Mouse (Mus musculus) lung, embryonic 14.5 days (tissue): ENCODE measurements at regions not wholly inside any gene's neighbourhood (a gene's known extent, or its start where the extent isn't known, plus 50 kb on each side); places are given as distances from the start of the nearest gene placed in this dataset.
A peak's percentile ranks its signal among the peaks of the same experiment; 100 is the strongest.

Experiments
- ATAC-seq: fragments of 200-750 bp; cut with Nextera tagmentation; 2 replicates; pipeline ENCODE4 v1.8.0; 2017; ENCODE audit warnings: mild to moderate bottlenecking, moderate TSS enrichment, moderate library complexity; ENCODE audit not compliant: insufficient read depth
- DNase-seq: peaks from one replicate; pipeline ENCODE4 v3.0.0-alpha.2; 2015
- H3K27ac ChIP-seq: fragments of 300-500 bp; sonication (generic); 2 replicates; pipeline ENCODE4 v1.5.1; 2014; ENCODE audit warnings: low read depth, mild to moderate bottlenecking, moderate library complexity
- H3K27me3 ChIP-seq: fragments of 300-500 bp; sonication (generic); 2 replicates; pipeline ENCODE4 v1.6.1; 2014; ENCODE audit warnings: low read length, control low read depth; ENCODE audit not compliant: insufficient read depth
- H3K36me3 ChIP-seq: fragments of 300-500 bp; sonication (generic); 2 replicates; pipeline ENCODE4 v1.6.1; 2014; ENCODE audit warnings: control low read depth; ENCODE audit not compliant: insufficient read depth
- H3K4me1 ChIP-seq: fragments of 300-500 bp; sonication (generic); 2 replicates; pipeline ENCODE4 v1.6.1; 2014; ENCODE audit warnings: antibody characterized with exemption, control low read depth; ENCODE audit not compliant: insufficient read depth
- H3K4me2 ChIP-seq: fragments of 300-500 bp; sonication (generic); 2 replicates; pipeline ENCODE4 v1.6.1; 2014; ENCODE audit warnings: mild to moderate bottlenecking
- H3K4me3 ChIP-seq: fragments of 300-500 bp; sonication (generic); 2 replicates; pipeline ENCODE4 v1.5.1; 2014; ENCODE audit warnings: low read depth, low read length
- H3K9ac ChIP-seq: fragments of 300-500 bp; sonication (generic); 2 replicates; pipeline ENCODE4 v1.6.1; 2014
- H3K9me3 ChIP-seq: fragments of 300-500 bp; sonication (generic); 2 replicates; pipeline ENCODE4 v1.6.1; 2016; ENCODE audit warnings: low read depth, low read length, control low read depth
- CTCF ChIP-seq: IDR thresholded peaks from 2 replicates; pipeline ENCODE4 v1.5.1; 2016; ENCODE audit warnings: antibody characterized with exemption, low read depth
- WGBS: fragments of 180-500 bp; shearing (Covaris S2); extraction: QIAGEN DNeasy Blood & Tissue Kit; methylation state at CpG from one replicate; pipeline ENCODE4 v1.1.7; 2014; 5-methylcytosine and 5-hydroxymethylcytosine counted together

DNA sequence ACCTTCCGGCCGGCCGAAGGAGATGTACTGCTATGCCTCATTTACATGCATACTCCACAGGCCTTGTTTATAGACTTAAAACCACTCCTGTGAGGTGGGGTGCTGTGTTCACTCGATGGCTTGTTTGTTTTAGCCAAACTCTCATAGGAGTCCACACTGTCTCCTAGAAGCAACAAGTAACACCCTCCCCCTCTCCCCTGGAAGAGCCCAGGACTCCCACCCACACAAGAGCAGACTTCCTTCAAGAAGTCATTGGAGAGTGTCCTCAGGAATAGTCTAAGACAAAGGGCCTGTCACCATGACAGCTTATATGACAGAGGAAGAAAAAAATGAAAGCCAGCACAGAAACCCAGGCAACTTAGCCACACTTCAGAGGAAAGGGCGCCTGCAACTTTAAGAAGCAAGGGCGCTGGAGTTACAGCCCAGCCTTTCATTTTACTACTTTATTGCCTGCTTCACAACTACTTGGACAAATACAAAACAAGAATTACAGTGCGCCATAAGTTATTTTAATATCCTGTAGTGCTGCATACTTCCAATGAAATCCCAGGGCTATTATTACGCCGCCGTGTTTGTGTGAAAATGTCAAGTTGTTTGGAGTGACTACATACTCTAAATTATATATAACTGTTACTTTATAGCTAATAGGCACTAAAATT lies 229.9 kb upstream of the Mgmt start:
- no peak overlapping the region for H3K27ac ChIP-seq
- no peak for ATAC-seq
- no peak for TF ChIP-seq CTCF
- no peak overlapping the region for H3K4me3 ChIP-seq
- WGBS = 53% methylated on average over 10 of the region's 10 CpGs
- H3K36me3 ChIP-seq = no peaks in the 10 kb centered on the region
- H3K4me1 ChIP-seq = no peaks in the 10 kb centered on the region
- no peaks in the 10 kb centered on the region for H3K9me3 ChIP-seq
- H3K4me2 ChIP-seq = no peak overlapping the region
- H3K9ac ChIP-seq = no peak overlapping the region
- peak; percentile 26 for DNase-seq
- no peaks in the 10 kb centered on the region for H3K27me3 ChIP-seq

GRCm38 (mm10) chr7:136665901-136666300 lies 228.5 kb upstream of the Mgmt start:
- H3K4me1 ChIP-seq = no peaks in the 10 kb centered on the region
- no peak overlapping the region for H3K4me3 ChIP-seq
- H3K27ac ChIP-seq = no peak overlapping the region
- 85% methylated on average over 2 of the region's 2 CpGs for WGBS
- H3K9me3 ChIP-seq = no peaks in the 10 kb centered on the region
- H3K9ac ChIP-seq = no peak overlapping the region
- DNase-seq (no peak), ATAC-seq (no peak)
- peaks cover 4% of the 10 kb centered on the region; the same call in 1 of the 2 replicates for H3K27me3 ChIP-seq
- no peak for TF ChIP-seq CTCF
- no peak overlapping the region for H3K4me2 ChIP-seq
- H3K36me3 ChIP-seq = no peaks in the 10 kb centered on the region

DNA sequence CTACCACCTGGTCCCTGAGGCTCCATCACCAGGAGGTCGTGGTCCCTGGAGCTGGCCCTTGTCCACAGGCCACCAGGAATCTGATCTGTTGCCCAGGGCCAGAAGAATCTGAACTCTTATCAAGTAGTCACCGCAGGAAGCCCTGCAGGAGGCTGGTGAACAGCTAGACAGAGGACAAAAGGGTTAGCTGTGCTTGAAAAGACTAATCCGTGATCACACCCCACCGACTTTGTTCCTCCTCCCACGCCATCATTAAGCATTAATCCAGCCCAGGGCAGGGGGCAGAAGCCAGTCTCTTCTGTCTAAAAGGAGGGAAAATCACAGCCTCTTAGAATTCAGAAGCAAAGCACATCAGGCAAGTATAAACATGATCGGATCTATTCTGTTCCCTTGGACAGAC lies 227.7 kb upstream of the Mgmt start:
- no peak overlapping the region for H3K27ac ChIP-seq
- H3K27me3 ChIP-seq = peaks cover 4% of the 10 kb centered on the region; the same call in 1 of the 2 replicates
- no peak overlapping the region for H3K4me2 ChIP-seq
- no peak for ATAC-seq
- no peak overlapping the region for H3K9ac ChIP-seq
- H3K9me3 ChIP-seq = no peaks in the 10 kb centered on the region
- no peaks in the 10 kb centered on the region for H3K4me1 ChIP-seq
- no peaks in the 10 kb centered on the region for H3K36me3 ChIP-seq
- no peak overlapping the region for H3K4me3 ChIP-seq
- TF ChIP-seq CTCF = no peak
- DNase-seq = no peak
- 21% methylated on average over 6 of the region's 6 CpGs for WGBS

DNA sequence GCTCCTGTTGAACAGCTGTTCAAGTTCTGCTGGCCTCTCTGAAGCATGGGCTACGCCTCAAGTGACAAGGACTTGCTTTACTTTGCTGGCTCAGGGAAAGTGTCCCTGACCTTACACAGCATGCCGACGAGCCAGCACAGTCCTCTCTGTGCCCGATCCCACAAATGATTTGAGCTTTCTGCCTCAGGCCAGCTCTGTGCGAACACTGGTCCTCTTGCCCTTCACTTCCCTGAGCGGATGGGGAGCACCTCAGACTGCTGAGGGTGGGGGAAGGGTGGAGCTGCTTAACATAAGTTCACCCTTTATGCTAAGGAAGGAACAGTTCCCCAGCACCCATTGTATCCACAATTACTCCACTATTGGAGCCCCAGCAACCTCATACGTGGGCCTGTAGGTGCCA lies 223.7 kb upstream of the Mgmt start:
- WGBS = 59% methylated on average over 7 of the region's 7 CpGs
- no peaks in the 10 kb centered on the region for H3K4me1 ChIP-seq
- H3K27me3 ChIP-seq = peaks cover 13% of the 10 kb centered on the region

DNA sequence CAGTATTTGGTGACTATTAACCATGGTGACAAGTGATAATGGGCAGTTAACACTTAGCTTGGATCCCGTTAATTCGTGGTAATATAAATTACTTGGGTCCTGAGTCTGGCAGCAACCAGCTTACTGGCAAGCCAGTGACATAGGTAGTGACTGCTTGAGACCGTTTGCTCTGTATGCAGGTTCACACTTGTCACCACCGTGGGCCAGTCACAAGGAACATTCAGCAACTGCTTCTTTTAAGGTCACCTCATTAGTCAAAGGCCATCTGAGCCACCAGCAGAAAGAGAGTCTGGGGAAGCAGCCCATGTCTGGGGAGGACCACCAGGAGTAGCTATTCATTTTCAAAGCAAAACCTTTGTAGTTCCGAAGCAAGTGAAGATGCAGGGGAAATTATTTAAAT lies 220.3 kb upstream of the Mgmt start:
- 34% methylated on average over 5 of the region's 5 CpGs for WGBS
- Histone ChIP-seq H3K9me3 (no peaks in the 10 kb centered on the region), H3K27ac (no peak overlapping the region), H3K4me1 (peaks cover 5% of the 10 kb centered on the region; the same call in 1 of the 2 replicates), H3K9ac (no peak overlapping the region), H3K4me2 (no peak overlapping the region), H3K27me3 (peaks cover 14% of the 10 kb centered on the region), H3K4me3 (no peak overlapping the region), H3K36me3 (no peaks in the 10 kb centered on the region)
- ATAC-seq = no peak
- TF ChIP-seq CTCF = no peak
- DNase-seq = no peak

More for the DNA sequence above, 223.7 kb upstream of the Mgmt start:
- TF ChIP-seq CTCF = no peak
- H3K9me3 ChIP-seq = no peaks in the 10 kb centered on the region
- H3K27ac ChIP-seq = no peak overlapping the region
- DNase-seq = no peak
- no peaks in the 10 kb centered on the region for H3K36me3 ChIP-seq
- ATAC-seq = no peak
- no peak overlapping the region for H3K4me2 ChIP-seq
- no peak overlapping the region for H3K4me3 ChIP-seq
- no peak overlapping the region for H3K9ac ChIP-seq

- no peak for TF ChIP-seq CTCF
- Histone ChIP-seq H3K9me3 (no peaks in the 10 kb centered on the region), H3K4me3 (no peak overlapping the region), H3K27me3 (peaks cover 17% of the 10 kb centered on the region), H3K9ac (no peak overlapping the region), H3K36me3 (no peaks in the 10 kb centered on the region), H3K4me2 (no peak overlapping the region), H3K4me1 (peaks cover 5% of the 10 kb centered on the region; the same call in 1 of the 2 replicates), H3K27ac (no peak overlapping the region)
- 30% methylated on average over 5 of the region's 5 CpGs for WGBS
- DNase-seq (no peak), ATAC-seq (no peak)
Measured at GRCm38 (mm10) chr7:136675041-136675440, 219.4 kb upstream of the Mgmt start.

DNA sequence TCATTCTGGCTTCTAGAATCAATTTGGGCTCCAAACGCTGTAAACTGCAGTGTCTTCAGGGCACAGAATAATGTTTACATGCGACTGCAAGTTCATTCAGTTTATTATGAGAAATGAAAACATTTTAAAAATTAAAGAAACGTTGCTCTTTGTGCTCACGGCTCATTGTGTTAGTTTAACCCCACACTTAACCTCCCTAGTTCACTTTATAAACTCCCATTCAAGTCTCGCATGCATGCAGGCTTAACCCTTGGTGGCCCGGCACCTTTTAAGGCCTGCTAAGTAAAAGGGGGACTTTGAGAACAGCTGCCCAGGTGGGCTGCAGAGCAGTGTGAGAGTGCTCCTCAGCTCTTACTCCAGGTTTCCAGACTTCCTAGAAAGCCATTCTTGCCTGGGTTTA lies 218.3 kb upstream of the Mgmt start:
- peaks cover 14% of the 10 kb centered on the region for H3K27me3 ChIP-seq
- TF ChIP-seq CTCF = no peak
- H3K4me1 ChIP-seq = peaks cover 5% of the 10 kb centered on the region; the same call in 1 of the 2 replicates
- H3K4me3 ChIP-seq = no peak overlapping the region
- no peaks in the 10 kb centered on the region for H3K36me3 ChIP-seq
- no peak overlapping the region for H3K9ac ChIP-seq
- no peak for ATAC-seq
- no peaks in the 10 kb centered on the region for H3K9me3 ChIP-seq
- WGBS = 14% methylated on average over 6 of the region's 6 CpGs
- H3K27ac ChIP-seq = no peak overlapping the region
- peak; percentile 27 for DNase-seq
- 0 out of 2 replicates have a peak overlapping the region, but pooled peaks have one; percentile 3 for H3K4me2 ChIP-seq
